Mouse (Mus musculus) T-cell, adult 66 days (primary cell): ENCODE data around the gene D8Ertd738e. TPM values are rescaled to one million over a fixed set of nuclear protein-coding genes. Genes with fewer than 3 reads are reported as not detected.

Source experiments
- total RNA-seq, 2 experiments: library from RNA; stranded (reverse); gene quantifications; 3 replicates in 1 of 2; 4 replicates in 1 of 2; pipeline ENCODE4 v1.2.4; 2023

The D8Ertd738e gene
- total RNA-seq, result 100 to 1,000 TPM; 166 to 169 TPM

GRCm38 (mm10) chr8:84249257-84250170 is at the start of gene D8Ertd738e:
Gene D8Ertd738e (minus strand): TSS chr8:84249719.

GRCm38 (mm10) chr8:84269950-84270773 is 20.6 kb upstream of the D8Ertd738e start, which contains the start of gene Ccdc130:
Gene Ccdc130 (minus strand): TSS chr8:84270380.

GRCm38 (mm10) chr8:84256822-84257610 is 7.5 kb upstream of the D8Ertd738e start, which contains the start of gene Mri1:
Gene Mri1 (minus strand): TSS chr8:84257326.

GRCm38 (mm10) chr8:84236998-84237473 is 12.5 kb downstream of the D8Ertd738e start, which contains the start of gene Zswim4:
Gene Zswim4 (minus strand): TSS chr8:84237055.

Other genes with a start within 250 kb of the D8Ertd738e start
- gene 1700067K01Rik, start 248.2 kb downstream of the D8Ertd738e start, total RNA-seq, result under 1 TPM; 0.87 to 0.89 TPM
- gene 2210011C24Rik, start 237.5 kb downstream of the D8Ertd738e start, total RNA-seq, result not detected
- gene Palm3, start 228.2 kb downstream of the D8Ertd738e start, total RNA-seq, result not detected
- 100 to 1,000 TPM; 284 to 309 TPM for gene Il27ra, start 207.1 kb downstream of the D8Ertd738e start, total RNA-seq
- gene Rln3, start 204.7 kb downstream of the D8Ertd738e start, total RNA-seq, result 1 to 10 TPM; 2.7 to 3.2 TPM
- 1 to 10 TPM; 1.9 to 2.1 TPM for gene Gm10643, start 184.6 kb downstream of the D8Ertd738e start, total RNA-seq
- 10 to 100 TPM; 94.6 to 95.5 TPM for gene Rfx1, start 182.9 kb downstream of the D8Ertd738e start, total RNA-seq
- 10 to 100 TPM; 61.4 to 66.8 TPM for gene Dcaf15, start 145.0 kb downstream of the D8Ertd738e start, total RNA-seq
- 10 to 100 TPM; 12.2 to 24.2 TPM for gene Podnl1, start 123.7 kb downstream of the D8Ertd738e start, total RNA-seq
- gene Cc2d1a, start 101.8 kb downstream of the D8Ertd738e start, total RNA-seq, result 10 to 100 TPM; 34.1 to 37.3 TPM
- 1 to 10 TPM; 2.0 to 4.1 TPM for gene 4930432K21Rik, start 101.7 kb downstream of the D8Ertd738e start, total RNA-seq
- not detected for gene Nanos3, start 64.5 kb downstream of the D8Ertd738e start, total RNA-seq
- gene Zswim4, start 12.7 kb downstream of the D8Ertd738e start, total RNA-seq, result 10 to 100 TPM; 25.0 to 26.5 TPM
- 10 to 100 TPM; 38.4 to 42.1 TPM for gene Mri1, start 7.6 kb upstream of the D8Ertd738e start, total RNA-seq
- gene Ccdc130, start 20.7 kb upstream of the D8Ertd738e start, total RNA-seq, result 10 to 100 TPM; 21.3 to 22.5 TPM
- gene Cacna1a, start 138.7 kb upstream of the D8Ertd738e start, total RNA-seq, result 10 to 100 TPM in 1 of 2 experiments, 1 to 10 TPM in 1; 8.5 to 11.6 TPM